Mouse (Mus musculus) ES-Bruce4 (cell line): Measurements from ENCODE around the gene Polr2h. TPM values are rescaled to one million over a fixed set of nuclear protein-coding genes. Genes with fewer than 3 reads are reported as not detected.

Source experiments
- H3K27ac ChIP-seq: 2 replicates; pipeline ENCODE4 v1.5.1; 2012; ENCODE audit warnings: low read length, inconsistent platforms; ENCODE audit not compliant: insufficient read depth
- H3K27me3 ChIP-seq: 2 replicates; pipeline ENCODE4 v1.6.1; 2012; ENCODE audit warnings: mild to moderate bottlenecking, low read length, inconsistent platforms; ENCODE audit not compliant: control insufficient read depth, poor library complexity, insufficient read depth, severe bottlenecking
- H3K36me3 ChIP-seq: 2 replicates; pipeline ENCODE4 v1.6.1; 2012; ENCODE audit warnings: inconsistent platforms, mild to moderate bottlenecking, low read length, moderate library complexity; ENCODE audit not compliant: control insufficient read depth, poor library complexity, insufficient read depth, severe bottlenecking
- H3K4me1 ChIP-seq: one replicate; pipeline ENCODE4 v1.8.1; 2011; ENCODE audit warnings: low read length; ENCODE audit not compliant: control insufficient read depth, insufficient read depth
- H3K4me3 ChIP-seq: 2 replicates; pipeline ENCODE4 v1.5.1; 2011; ENCODE audit warnings: low read depth, mild to moderate bottlenecking, low read length
- H3K9ac ChIP-seq: 2 replicates; pipeline ENCODE4 v1.6.1; 2012; ENCODE audit warnings: low read depth, mild to moderate bottlenecking, inconsistent platforms; ENCODE audit not compliant: poor library complexity, severe bottlenecking
- H3K9me3 ChIP-seq: replicated peaks from 2 replicates; pipeline ENCODE4 v1.6.1; 2012; ENCODE audit warnings: mild to moderate bottlenecking, low read length, inconsistent platforms; ENCODE audit not compliant: control insufficient read depth, poor library complexity, insufficient read depth, severe bottlenecking
- CTCF ChIP-seq: IDR thresholded peaks from one replicate; pipeline ENCODE4 v1.8.1; 2011; ENCODE audit warnings: low read depth, low read length
- EP300 ChIP-seq: IDR thresholded peaks from 2 replicates; pipeline ENCODE4 v1.6.1; 2011; ENCODE audit warnings: low read depth, low read length; ENCODE audit not compliant: insufficient read depth
- POLR2A ChIP-seq: IDR thresholded peaks from one replicate; pipeline ENCODE4 v1.8.1; 2011; ENCODE audit warnings: low read length; ENCODE audit not compliant: insufficient read depth
- polyA plus RNA-seq: library from polyadenylated mRNA; stranded (reverse); fragments of >200 nt; gene quantifications from 2 replicates; pipeline ENCODE4 v1.2.4, GENCODE M21; 2011; ENCODE audit warnings: low read depth; ENCODE audit not compliant: missing spikeins, insufficient read depth, insufficient read length

The Polr2h gene
- polyA plus RNA-seq, 1 experiment = 90.6 TPM

- TF ChIP-seq POLR2A = no peak
- no peak overlapping the region for H3K4me3 ChIP-seq
- no peaks in the 10 kb centered on the region for H3K9me3 ChIP-seq
- no peak overlapping the region for H3K9ac ChIP-seq
- peaks cover 50% of the 10 kb centered on the region for H3K36me3 ChIP-seq
- 0 out of 2 replicates have a peak overlapping the region, but pooled peaks have one; percentile 26 for H3K27ac ChIP-seq
- H3K27me3 ChIP-seq = no peaks in the 10 kb centered on the region
- H3K4me1 ChIP-seq = peaks cover 3% of the 10 kb centered on the region
Measured at GRCm38 (mm10) chr16:20690774-20691173, 26.7 kb upstream of the Polr2h start.

DNA sequence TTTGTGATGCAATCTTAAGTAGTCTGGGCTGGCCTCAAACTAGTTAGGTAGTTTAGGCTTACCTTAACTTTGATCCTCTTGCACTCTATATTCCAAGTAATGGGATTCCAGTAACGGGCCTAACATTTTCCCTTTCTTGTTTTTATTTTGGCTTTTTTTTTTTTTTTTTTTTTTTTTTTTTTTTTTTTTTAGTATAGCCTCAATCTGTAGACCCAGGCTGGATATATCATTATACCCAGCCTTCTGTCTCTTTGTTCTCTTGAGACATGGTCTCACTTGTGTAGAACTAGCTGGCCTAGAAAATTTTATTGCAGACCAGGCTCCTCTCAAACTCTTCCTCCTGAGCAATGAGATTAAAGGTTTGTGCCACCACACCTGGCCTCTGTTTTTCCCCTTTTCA, 25.8 kb upstream of the Polr2h start:
- Histone ChIP-seq H3K4me3 (no peak overlapping the region), H3K27ac (peak overlapping the region; percentile 41), H3K9me3 (no peaks in the 10 kb centered on the region), H3K9ac (no peak overlapping the region), H3K36me3 (peaks cover 43% of the 10 kb centered on the region), H3K27me3 (no peaks in the 10 kb centered on the region), H3K4me1 (peaks cover 3% of the 10 kb centered on the region)
- TF ChIP-seq EP300 (no peak), CTCF (no peak), POLR2A (no peak)

- H3K4me1 ChIP-seq = peaks cover 3% of the 10 kb centered on the region
- H3K4me3 ChIP-seq = no peak overlapping the region
- no peak overlapping the region for H3K9ac ChIP-seq
- peaks cover 35% of the 10 kb centered on the region for H3K36me3 ChIP-seq
- no peaks in the 10 kb centered on the region for H3K27me3 ChIP-seq
- peak overlapping the region; percentile 41; the same call in 1 of the 2 replicates for H3K27ac ChIP-seq
- H3K9me3 ChIP-seq = no peaks in the 10 kb centered on the region
- no peak for TF ChIP-seq EP300
- TF ChIP-seq CTCF = no peak
- no peak for TF ChIP-seq POLR2A
Measured at GRCm38 (mm10) chr16:20692241-20692965, 25.1 kb upstream of the Polr2h start.

DNA sequence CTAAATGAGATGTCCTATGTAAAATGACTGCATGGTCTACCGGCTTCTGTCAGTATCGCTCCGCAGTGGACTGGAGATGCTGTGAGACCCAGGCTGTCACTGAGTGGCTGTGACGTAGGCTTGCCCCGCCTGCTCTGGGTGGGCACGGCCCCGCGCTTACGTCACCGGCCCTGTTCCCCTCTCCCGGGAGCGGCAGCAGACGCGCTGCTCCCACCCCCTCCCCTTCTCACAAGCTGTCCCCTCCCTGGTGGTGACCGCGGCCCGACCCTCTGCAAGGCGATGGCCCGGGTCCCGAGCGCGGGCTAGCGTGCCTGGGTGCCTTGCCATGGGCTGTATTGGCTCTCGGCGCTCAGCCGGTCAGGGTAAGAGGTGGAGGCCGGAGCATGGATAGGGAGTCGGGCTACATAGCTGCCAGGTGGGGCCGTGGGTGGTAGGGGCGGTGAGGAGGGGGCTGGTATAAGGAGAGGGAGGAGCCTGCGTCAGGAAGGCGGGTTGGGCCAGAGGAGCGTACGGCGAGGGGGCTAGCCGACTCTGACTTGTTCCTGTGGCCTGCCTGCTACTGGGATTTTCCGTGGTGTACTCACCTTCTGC, 24.3 kb upstream of the Polr2h start, which contains the start of gene Fam131a:
Fam131a (plus strand) TSS at position 131 of the 591 bp plus-strand sequence.
- H3K27me3 ChIP-seq = no peaks in the 10 kb centered on the region
- H3K4me3 ChIP-seq = peak within 1 kb of the TSS; percentile 88
- H3K9ac ChIP-seq = peak within 1 kb of the TSS; percentile 47
- H3K27ac ChIP-seq = peak within 1 kb of the TSS; percentile 41
- no peaks in the 10 kb centered on the region for H3K9me3 ChIP-seq
- H3K4me1 ChIP-seq = peaks cover 3% of the 10 kb centered on the region
- TF ChIP-seq POLR2A (no peak), EP300 (no peak), CTCF (no peak)
- H3K36me3 ChIP-seq = peaks cover 28% of the 10 kb centered on the region

- Histone ChIP-seq H3K4me1 (peaks cover 3% of the 10 kb centered on the region), H3K27ac (no peak overlapping the region)
- TF ChIP-seq POLR2A (no peak), EP300 (no peak), CTCF (no peak)
Measured at GRCm38 (mm10) chr16:20694781-20695180, 22.7 kb upstream of the Polr2h start.

DNA sequence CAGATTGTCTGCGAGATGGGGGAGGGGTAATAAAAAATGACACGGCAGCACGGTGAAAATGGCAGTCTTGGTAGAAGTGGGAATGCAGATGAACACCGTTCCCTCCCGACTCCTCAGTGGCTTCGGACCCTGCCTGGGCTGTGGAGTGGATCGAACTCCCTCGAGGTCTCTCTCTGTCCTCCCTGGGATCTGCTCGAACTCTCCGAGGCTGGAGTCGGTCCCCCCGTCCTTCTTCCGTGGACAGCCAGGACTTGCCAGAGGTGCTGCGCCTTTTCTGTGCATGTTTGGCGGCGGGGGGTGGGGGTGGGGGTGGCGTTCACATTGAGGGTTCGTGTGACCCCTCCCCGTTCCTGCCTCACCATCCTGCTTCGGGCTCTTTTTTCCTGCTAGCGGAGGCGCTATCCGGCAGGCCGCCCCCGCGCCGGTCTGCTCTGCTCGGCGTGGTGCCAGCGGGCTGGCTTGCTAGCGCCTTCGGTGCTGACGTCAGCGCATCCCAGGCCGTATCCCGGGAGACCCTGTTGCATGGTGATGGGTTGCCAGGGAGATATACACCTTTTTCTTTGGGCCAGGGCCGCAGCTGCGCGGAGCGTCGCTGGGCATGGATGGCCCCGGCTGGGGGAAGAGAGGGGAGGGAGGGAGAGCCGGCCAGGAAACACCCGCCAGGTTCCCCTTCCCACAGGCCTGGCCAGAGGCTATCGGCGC, 21.7 kb upstream of the Polr2h start:
- Histone ChIP-seq H3K27ac (no peak overlapping the region), H3K9ac (no peak overlapping the region), H3K27me3 (no peaks in the 10 kb centered on the region), H3K4me1 (peaks cover 3% of the 10 kb centered on the region), H3K9me3 (no peaks in the 10 kb centered on the region), H3K36me3 (peaks cover 5% of the 10 kb centered on the region), H3K4me3 (peak overlapping the region; percentile 36)
- TF ChIP-seq POLR2A (no peak), CTCF (no peak), EP300 (no peak)

More at GRCm38 (mm10) chr16:20694781-20695180, 22.7 kb upstream of the Polr2h start:
- Histone ChIP-seq H3K9me3 (no peaks in the 10 kb centered on the region), H3K36me3 (peaks cover 12% of the 10 kb centered on the region), H3K9ac (no peak overlapping the region), H3K4me3 (no peak overlapping the region), H3K27me3 (no peaks in the 10 kb centered on the region)
